Mouse (Mus musculus): ENCODE data around the gene Gm21292. TPM values are rescaled to one million over a fixed set of nuclear protein-coding genes. Genes with fewer than 3 reads are reported as not detected.
"Not testable (repeated sequence)": the region's sequence is repeated elsewhere in the genome, so short reads cannot be mapped to it uniquely, and the experiment has no call there.

Gene Gm21292
- not detected in 2 replicates for polyA plus RNA-seq (2014; fragmentation: Nextera tagmentation; extraction: Ambion mirVana)

- not testable (repeated sequence) for H3K4me1 ChIP-seq (ENCODE audit: control insufficient read depth in 2 of 2, insufficient read depth in 2 of 2, low read length in 2 of 2); H3K27ac ChIP-seq (replicated peaks in 1 of 2; ENCODE audit: control insufficient read depth in 1 of 2, insufficient read depth in 1 of 2, low read depth in 2 of 2, low read length in 2 of 2); H3K9ac ChIP-seq (ENCODE audit: low read length); H3K27me3 ChIP-seq (ENCODE audit: control insufficient read depth, insufficient read depth, low read length); H3K4me3 ChIP-seq (ENCODE audit: control insufficient read depth in 1 of 2, insufficient read depth in 1 of 2, low read depth in 1 of 2, low read length in 2 of 2); H3K36me3 ChIP-seq (ENCODE audit: control insufficient read depth, insufficient read depth, low read length); ATAC-seq (ENCODE audit: insufficient number of reproducible peaks, insufficient read depth, low FRiP score, low read depth); H3K9me3 ChIP-seq (ENCODE audit: control insufficient read depth, low read length); H3K4me2 ChIP-seq (ENCODE audit: low read length)
- no CpG with 5 or more reads among the region's 2 CpGs for WGBS
Measured at GRCm38 (mm10) chrY:9133824-9134223, at the start of gene Gm21292. Gm21292 (minus strand) TSS chrY:9133924.

Other genes with a start within 250 kb of the Gm21292 start
- gene Gm21721, start 68.3 kb upstream of the Gm21292 start, polyA plus RNA-seq (2014; fragmentation: Nextera tagmentation; extraction: Ambion mirVana) = not detected in 2 replicates
- gene Gm21812, start 213.3 kb upstream of the Gm21292 start, polyA plus RNA-seq (2014; fragmentation: Nextera tagmentation; extraction: Ambion mirVana) = not detected in 2 replicates